8 mouse cellular contexts compared by ENCODE assay signal in genomic region chr11:120051124-120051811, GRCm38 (mm10). TPM values are rescaled to one million over a fixed set of nuclear protein-coding genes. Genes with fewer than 3 reads are reported as not detected.
DNase-seq lines count a peak whose midpoint lies in the region; ATAC-seq and TF ChIP-seq lines count a peak whose summit lies in the region.

No protein-coding gene starts in this region.

- H3K9me3 ChIP-seq in neural tube, embryonic 15.5 days (replicated peaks), result no peaks in the 10 kb centered on the region
- H3K9me3 ChIP-seq in lung, postnatal 0 days (ENCODE audit: low read length), result no peaks in the 10 kb centered on the region

- 32% methylated on average over 14 of the region's 14 CpGs for WGBS in neural tube, embryonic 15.5 days
- 46% methylated on average over 14 of the region's 14 CpGs for WGBS in lung, postnatal 0 days

- H3K27ac ChIP-seq in neural tube, embryonic 15.5 days (replicated peaks), result peak overlapping the region; percentile 63; the same call in 1 of the 2 replicates
- H3K27ac ChIP-seq in lung, postnatal 0 days (ENCODE audit: low read length), result no peak overlapping the region

- peaks cover 37% of the 10 kb centered on the region for H3K4me1 ChIP-seq in neural tube, embryonic 15.5 days
- peaks cover 8% of the 10 kb centered on the region; the same call in 1 of the 2 replicates for H3K4me1 ChIP-seq in lung, postnatal 0 days (ENCODE audit: insufficient read depth, low read depth, low read length)

- H3K27me3 ChIP-seq in neural tube, embryonic 15.5 days (replicated peaks), result no peaks in the 10 kb centered on the region
- peaks cover 17% of the 10 kb centered on the region for H3K27me3 ChIP-seq in lung, postnatal 0 days (replicated peaks; ENCODE audit: insufficient read depth, low read length)

- no peaks in the 10 kb centered on the region for H3K36me3 ChIP-seq in neural tube, embryonic 15.5 days
- H3K36me3 ChIP-seq in lung, postnatal 0 days (ENCODE audit: insufficient read depth, low read length), result no peaks in the 10 kb centered on the region

- no peak overlapping the region for H3K9ac ChIP-seq in neural tube, embryonic 15.5 days (replicated peaks)
- H3K9ac ChIP-seq in lung, postnatal 0 days (replicated peaks; ENCODE audit: low read depth), result no peak overlapping the region

- ATAC-seq in granulocyte monocyte progenitor cell, adult 5-6 weeks (replicated peaks; ENCODE audit: poor library complexity, severe bottlenecking), result peak; percentile 38
- 0 out of 2 replicates have a peak, but pooled peaks have one; percentile 5 for ATAC-seq in neural tube, embryonic 15.5 days (ENCODE audit: low FRiP score)
- ATAC-seq in lung, postnatal 0 days, result no peak

- intact Hi-C loops in left cerebral cortex, postnatal 4 days (cut with DNase I), result no loop called here

- DNase-seq in adrenal gland, adult 2 months, result peak; percentile 73
- DNase-seq in adrenal gland, postnatal 4 days (ENCODE audit: low spot score in 2 of 2), result no peak
- peak; percentile 88 for DNase-seq in left cerebral cortex, postnatal 4 days
- no peak for DNase-seq in left cerebral cortex, adult 8-10 months (ENCODE audit: low spot score in 2 of 2)
- no peak for DNase-seq in lung, postnatal 0 days (ENCODE audit: low spot score)
- DNase-seq in thymus, adult 18-20 months, result no peak

- no peak overlapping the region for H3K4me3 ChIP-seq in neural tube, embryonic 15.5 days (replicated peaks)
- no peak overlapping the region for H3K4me3 ChIP-seq in lung, postnatal 0 days (ENCODE audit: low read depth, low read length)

- no peak for TF ChIP-seq EP300 in lung, postnatal 0 days (IDR thresholded peaks at IDR 0.05)

- no peak overlapping the region for H3K4me2 ChIP-seq in neural tube, embryonic 15.5 days
- H3K4me2 ChIP-seq in lung, postnatal 0 days (replicated peaks; ENCODE audit: low read depth, low read length), result no peak overlapping the region

- no peak for TF ChIP-seq CTCF in lung, postnatal 0 days (IDR thresholded peaks at IDR 0.05)

RNA-seq across cellular contexts. Expression of gene Aatk, which starts 4.3 kb away (rescaled TPM):
- total RNA-seq in adrenal gland, adult 2 months (2021), result 10 to 100 TPM in 1 of 2 experiments, 1 to 10 TPM in 1; 9.9 to 15.5 TPM
- polyA plus RNA-seq in adrenal gland, adult 2 months (2012; rRNA removed), result 26.3 and 44.1 TPM in 2 replicates
- total RNA-seq in adrenal gland, postnatal 4 days (2021), result 10 to 100 TPM; 30.1 to 30.9 TPM
- 100 to 1,000 TPM; 111 to 114 TPM for total RNA-seq in left cerebral cortex, postnatal 4 days (2021)
- 100 to 1,000 TPM; 217 to 244 (median 225) TPM for total RNA-seq in left cerebral cortex, adult 8-10 months (2022)
- 8.3 and 15.1 TPM in 2 replicates for total RNA-seq in granulocyte monocyte progenitor cell, adult 5-6 weeks (2014; fragmentation: Nextera tagmentation)
- 5.2 and 8.3 TPM in 2 replicates for total RNA-seq in granulocyte monocyte progenitor cell, adult 5-6 weeks (2017)
- polyA plus RNA-seq in neural tube, embryonic 15.5 days (2015; fragmentation: Nextera tagmentation; extraction: Ambion mirVana), result 38.2 and 46.2 TPM in 2 replicates
- polyA plus RNA-seq in lung, postnatal 0 days (2015; fragmentation: Nextera tagmentation; extraction: Ambion mirVana), result 1.4 and 1.7 TPM in 2 replicates

RNA-seq across cellular contexts. Expression of gene Cep131, which starts 35.4 kb away (rescaled TPM):
- 100 to 1,000 TPM in 1 of 2 experiments, 10 to 100 TPM in 1; 74.3 to 121 TPM for total RNA-seq in adrenal gland, adult 2 months (2021)
- polyA plus RNA-seq in adrenal gland, adult 2 months (2012; rRNA removed), result 33.6 and 50.6 TPM in 2 replicates
- total RNA-seq in adrenal gland, postnatal 4 days (2021), result 100 to 1,000 TPM; 247 to 275 TPM
- 10 to 100 TPM; 49.8 to 53.8 TPM for total RNA-seq in left cerebral cortex, postnatal 4 days (2021)
- 10 to 100 TPM; 29.8 to 37.4 (median 32.2) TPM for total RNA-seq in left cerebral cortex, adult 8-10 months (2022)
- total RNA-seq in granulocyte monocyte progenitor cell, adult 5-6 weeks (2014; fragmentation: Nextera tagmentation), result 8.3 and 14.9 TPM in 2 replicates
- total RNA-seq in granulocyte monocyte progenitor cell, adult 5-6 weeks (2017), result 11.3 and 23.8 TPM in 2 replicates
- polyA plus RNA-seq in neural tube, embryonic 15.5 days (2015; fragmentation: Nextera tagmentation; extraction: Ambion mirVana), result 26.0 and 27.2 TPM in 2 replicates
- polyA plus RNA-seq in lung, postnatal 0 days (2015; fragmentation: Nextera tagmentation; extraction: Ambion mirVana), result 7.6 and 9.6 TPM in 2 replicates

RNA-seq across cellular contexts. Expression of gene Tepsin, which starts 47.3 kb away (rescaled TPM):
- 10 to 100 TPM; 10.2 to 14.4 TPM for total RNA-seq in adrenal gland, adult 2 months (2021)
- polyA plus RNA-seq in adrenal gland, adult 2 months (2012; rRNA removed), result 53.9 and 61.2 TPM in 2 replicates
- 10 to 100 TPM; 14.8 to 16.9 TPM for total RNA-seq in adrenal gland, postnatal 4 days (2021)
- total RNA-seq in left cerebral cortex, postnatal 4 days (2021), result 10 to 100 TPM; 18.9 to 19.5 TPM
- 10 to 100 TPM; 15.7 to 17.7 (median 17.0) TPM for total RNA-seq in left cerebral cortex, adult 8-10 months (2022)
- 15.3 and 22.2 TPM in 2 replicates for total RNA-seq in granulocyte monocyte progenitor cell, adult 5-6 weeks (2014; fragmentation: Nextera tagmentation)
- total RNA-seq in granulocyte monocyte progenitor cell, adult 5-6 weeks (2017), result 7.5 and 9.3 TPM in 2 replicates
- 22.3 and 23.9 TPM in 2 replicates for polyA plus RNA-seq in neural tube, embryonic 15.5 days (2015; fragmentation: Nextera tagmentation; extraction: Ambion mirVana)
- polyA plus RNA-seq in lung, postnatal 0 days (2015; fragmentation: Nextera tagmentation; extraction: Ambion mirVana), result 8.2 TPM in 2 replicates

RNA-seq across cellular contexts. Expression of gene Ndufaf8, which starts 47.5 kb away (rescaled TPM):
- 10 to 100 TPM; 47.5 to 76.2 TPM for total RNA-seq in adrenal gland, adult 2 months (2021)
- polyA plus RNA-seq in adrenal gland, adult 2 months (2012; rRNA removed), result 78.1 and 85.2 TPM in 2 replicates
- 10 to 100 TPM; 50.2 to 53.5 TPM for total RNA-seq in adrenal gland, postnatal 4 days (2021)
- 10 to 100 TPM; 27.9 to 29.6 TPM for total RNA-seq in left cerebral cortex, postnatal 4 days (2021)
- total RNA-seq in left cerebral cortex, adult 8-10 months (2022), result 10 to 100 TPM; 27.8 to 44.9 (median 35.4) TPM
- total RNA-seq in granulocyte monocyte progenitor cell, adult 5-6 weeks (2014; fragmentation: Nextera tagmentation), result 37.0 and 64.8 TPM in 2 replicates
- total RNA-seq in granulocyte monocyte progenitor cell, adult 5-6 weeks (2017), result 30.2 and 31.6 TPM in 2 replicates
- polyA plus RNA-seq in neural tube, embryonic 15.5 days (2015; fragmentation: Nextera tagmentation; extraction: Ambion mirVana), result 49.4 and 64.3 TPM in 2 replicates
- 69.6 and 76.9 TPM in 2 replicates for polyA plus RNA-seq in lung, postnatal 0 days (2015; fragmentation: Nextera tagmentation; extraction: Ambion mirVana)

Comparison
In these comparisons a context has a peak if more than half of its experiments do, and no peak if none do; other contexts are left out.
1. DNase-seq: peak in adrenal gland, adult 2 months (single experiment) and left cerebral cortex, postnatal 4 days (single experiment); none in adrenal gland, postnatal 4 days (0 of 2), left cerebral cortex, adult 8-10 months (0 of 2), lung, postnatal 0 days (single experiment) and thymus, adult 18-20 months (0 of 2).